Comparison of ENCODE assay signal across 15 mouse cellular contexts in genomic region chr16:92615234-92615799, GRCm38 (mm10).
DNase-seq lines count a peak whose midpoint lies in the region; ATAC-seq and TF ChIP-seq lines count a peak whose summit lies in the region.
"Had no signal": no experiment of that assay in that cellular context is flagged by ENCODE, and none has a peak within 500 bp of the region (broad histone marks: within the 10 kb centered on the region; RNA-seq: fewer than 3 reads in every experiment).

No protein-coding gene starts in this region.

- no peaks in the 10 kb centered on the region for H3K27me3 ChIP-seq in kidney, postnatal 0 days (ENCODE audit: insufficient read depth, low read length)
- H3K27me3 ChIP-seq in midbrain, postnatal 0 days (ENCODE audit: insufficient read depth, low read length) = no peaks in the 10 kb centered on the region
- H3K27me3 ChIP-seq in midbrain, embryonic 15.5 days (replicated peaks) = no peaks in the 10 kb centered on the region
- H3K27me3 ChIP-seq in MEL (ENCODE audit: control insufficient read depth in 1 of 2, insufficient read depth in 2 of 2, low read length in 2 of 2) = no peaks in the 10 kb centered on the region
- H3K27me3 ChIP-seq: neural tube, embryonic 15.5 days had no signal

- TF ChIP-seq CTCF in kidney, postnatal 0 days (IDR thresholded peaks at IDR 0.05; ENCODE audit: low read depth) = peak; percentile 50
- peak; percentile 23; the same call in 1 of the 2 replicates for TF ChIP-seq CTCF in midbrain, postnatal 0 days (IDR thresholded peaks at IDR 0.05)
- TF ChIP-seq CTCF in MEL (IDR thresholded peaks at IDR 0.05 in 2 of 3, conservative IDR thresholded peaks at IDR 0.05 in 1 of 3; ENCODE audit: control insufficient read depth in 1 of 3, insufficient read depth in 1 of 3, low read depth in 2 of 3, low read length in 3 of 3, poor library complexity in 1 of 3, severe bottlenecking in 1 of 3) = peak; percentile 15 to 42 (median 39); a peak in 5 of 6 replicates

- DNase-seq in kidney, postnatal 0 days (ENCODE audit: low spot score) = no peak
- DNase-seq in kidney, postnatal 25 days = no peak
- DNase-seq in midbrain, postnatal 0 days (ENCODE audit: low spot score) = no peak
- DNase-seq in MEL (ENCODE audit: low read depth, low spot score) = no peak
- DNase-seq in embryo, embryonic 11 days = no peak
- no peak for DNase-seq in ovary, postnatal 10 days (ENCODE audit: low spot score)
- DNase-seq: cerebellum, postnatal 10 days; layer of hippocampus, postnatal 36 days; right cerebral cortex, adult 18-20 months had no signal

- H3K27ac ChIP-seq in kidney, postnatal 0 days = no peak overlapping the region
- H3K27ac ChIP-seq in midbrain, postnatal 0 days (ENCODE audit: low read depth, low read length) = no peak overlapping the region
- H3K27ac ChIP-seq in midbrain, embryonic 15.5 days = no peak overlapping the region
- no peak overlapping the region for H3K27ac ChIP-seq in MEL (ENCODE audit: control insufficient read depth, low read depth, low read length)
- H3K27ac ChIP-seq: forebrain, embryonic 12.5 days; heart, embryonic 10.5 days; neural tube, embryonic 15.5 days had no signal

- H3K4me3 ChIP-seq in kidney, postnatal 0 days (replicated peaks; ENCODE audit: low read depth, low read length) = no peak overlapping the region
- H3K4me3 ChIP-seq in midbrain, postnatal 0 days (ENCODE audit: low read depth, low read length) = no peak overlapping the region
- H3K4me3 ChIP-seq in midbrain, embryonic 15.5 days = no peak overlapping the region
- H3K4me3 ChIP-seq in MEL (ENCODE audit: control insufficient read depth in 1 of 2, insufficient read depth in 1 of 2, low read depth in 2 of 2, low read length in 2 of 2) = no peak overlapping the region
- H3K4me3 ChIP-seq: forebrain, embryonic 12.5 days; heart, embryonic 10.5 days; neural tube, embryonic 15.5 days had no signal

- peak; percentile 46 for TF ChIP-seq RAD21 in MEL (IDR thresholded peaks at IDR 0.05; ENCODE audit: low read depth, low read length)

- TF ChIP-seq POLR2A in MEL (IDR thresholded peaks at IDR 0.05; ENCODE audit: control insufficient read depth in 1 of 2, insufficient read depth in 1 of 2, low read depth in 1 of 2, low read length in 2 of 2, poor library complexity in 1 of 2) = no peak

- WGBS in kidney, postnatal 0 days = 85% methylated on average over 15 of the region's 15 CpGs
- 94% methylated on average over 15 of the region's 15 CpGs for WGBS in midbrain, postnatal 0 days
- 91% methylated on average over 15 of the region's 15 CpGs for WGBS in midbrain, embryonic 15.5 days

- H3K79me2 ChIP-seq in MEL (ENCODE audit: control insufficient read depth, insufficient read depth, low read length, poor library complexity) = no peaks in the 10 kb centered on the region

- no peaks in the 10 kb centered on the region for H3K36me3 ChIP-seq in kidney, postnatal 0 days (ENCODE audit: insufficient read depth, low read length)
- H3K36me3 ChIP-seq in midbrain, postnatal 0 days (ENCODE audit: insufficient read depth, low read length) = no peaks in the 10 kb centered on the region
- no peaks in the 10 kb centered on the region for H3K36me3 ChIP-seq in midbrain, embryonic 15.5 days (replicated peaks)
- peaks cover 0 to 22% of the 10 kb centered on the region in 2 experiments; a peak in 2 of 4 replicates for H3K36me3 ChIP-seq in MEL (ENCODE audit: control insufficient read depth in 1 of 2, insufficient read depth in 2 of 2, low read length in 2 of 2)
- H3K36me3 ChIP-seq: forebrain, embryonic 12.5 days; heart, embryonic 10.5 days; neural tube, embryonic 15.5 days had no signal

- TF ChIP-seq EP300 in MEL (IDR thresholded peaks at IDR 0.05; ENCODE audit: low read depth in 1 of 2, low read length in 2 of 2) = no peak

- H3K9me3 ChIP-seq in kidney, postnatal 0 days (replicated peaks; ENCODE audit: low read length) = no peaks in the 10 kb centered on the region
- peaks cover 3% of the 10 kb centered on the region; the same call in 1 of the 2 replicates for H3K9me3 ChIP-seq in midbrain, postnatal 0 days (ENCODE audit: low read length)
- H3K9me3 ChIP-seq in midbrain, embryonic 15.5 days = no peaks in the 10 kb centered on the region; the same call in 1 of the 2 replicates
- H3K9me3 ChIP-seq in MEL (replicated peaks; ENCODE audit: insufficient read depth, low read length) = no peaks in the 10 kb centered on the region
- H3K9me3 ChIP-seq: neural tube, embryonic 15.5 days had no signal

- H3K9ac ChIP-seq in kidney, postnatal 0 days (ENCODE audit: low read depth, low read length) = no peak overlapping the region
- no peak overlapping the region for H3K9ac ChIP-seq in midbrain, postnatal 0 days (replicated peaks; ENCODE audit: low read length, poor library complexity, severe bottlenecking)
- no peak overlapping the region for H3K9ac ChIP-seq in midbrain, embryonic 15.5 days
- H3K9ac ChIP-seq in MEL (ENCODE audit: control insufficient read depth, low read depth, low read length, poor library complexity, severe bottlenecking) = no peak overlapping the region
- H3K9ac ChIP-seq: forebrain, embryonic 12.5 days; neural tube, embryonic 15.5 days had no signal

- H3K4me2 ChIP-seq in kidney, postnatal 0 days (ENCODE audit: low read length) = no peak overlapping the region
- no peak overlapping the region for H3K4me2 ChIP-seq in midbrain, postnatal 0 days (ENCODE audit: low read depth, low read length, poor library complexity, severe bottlenecking)
- no peak overlapping the region for H3K4me2 ChIP-seq in midbrain, embryonic 15.5 days
- H3K4me2 ChIP-seq: forebrain, embryonic 12.5 days; neural tube, embryonic 15.5 days had no signal

- no peaks in the 10 kb centered on the region for H3K4me1 ChIP-seq in kidney, postnatal 0 days (replicated peaks; ENCODE audit: insufficient read depth, low read length)
- 0 out of 2 replicates have a peak, but pooled peaks cover 3% of the 10 kb centered on the region for H3K4me1 ChIP-seq in midbrain, postnatal 0 days (ENCODE audit: insufficient read depth, low read length)
- peaks cover 6% of the 10 kb centered on the region for H3K4me1 ChIP-seq in midbrain, embryonic 15.5 days
- no peaks in the 10 kb centered on the region for H3K4me1 ChIP-seq in MEL (ENCODE audit: control insufficient read depth in 1 of 2, insufficient read depth in 2 of 2, low read length in 2 of 2)

- ATAC-seq in kidney, postnatal 0 days (replicated peaks; ENCODE audit: low FRiP score, low read depth) = no peak
- ATAC-seq in midbrain, postnatal 0 days (ENCODE audit: low FRiP score) = no peak
- ATAC-seq in midbrain, embryonic 15.5 days (replicated peaks) = no peak
- ATAC-seq in megakaryocyte progenitor cell, adult 5-6 weeks (replicated peaks; ENCODE audit: poor library complexity) = peak; percentile 74
- ATAC-seq: CD4-positive, CD25-positive, alpha-beta regulatory T cell, adult 4 months had no signal

TF ChIP-seq in MEL, 35 proteins besides CTCF, POLR2A, EP300 and RAD21:
- TF ChIP-seq SMC3 (IDR thresholded peaks at IDR 0.05; ENCODE audit: low read depth, low read length) (peak; percentile 53), ZMIZ1 (IDR thresholded peaks at IDR 0.05; ENCODE audit: low read depth, low read length) (no peak), MEF2A (IDR thresholded peaks at IDR 0.05; ENCODE audit: extremely low read depth, insufficient replicate concordance, low read depth, low read length, poor library complexity, severe bottlenecking) (no peak)
